Mouse (Mus musculus) testis, adult 2 months (tissue): Measurements from ENCODE around the gene Syn3.

Source experiments
- CTCF ChIP-seq: fragments of 200-500 bp; IDR thresholded peaks from 2 replicates; pipeline ENCODE4 v1.5.1; 2012; ENCODE audit warnings: low read depth, mild to moderate bottlenecking, inconsistent platforms, low read length, moderate library complexity; ENCODE audit not compliant: control insufficient read depth, insufficient read depth, insufficient replicate concordance
- POLR2A ChIP-seq: fragments of 200-500 bp; IDR thresholded peaks from 2 replicates; pipeline ENCODE4 v1.6.1; 2012; ENCODE audit warnings: low read depth, mild to moderate bottlenecking, inconsistent platforms, low read length, moderate library complexity; ENCODE audit not compliant: control insufficient read depth

DNA sequence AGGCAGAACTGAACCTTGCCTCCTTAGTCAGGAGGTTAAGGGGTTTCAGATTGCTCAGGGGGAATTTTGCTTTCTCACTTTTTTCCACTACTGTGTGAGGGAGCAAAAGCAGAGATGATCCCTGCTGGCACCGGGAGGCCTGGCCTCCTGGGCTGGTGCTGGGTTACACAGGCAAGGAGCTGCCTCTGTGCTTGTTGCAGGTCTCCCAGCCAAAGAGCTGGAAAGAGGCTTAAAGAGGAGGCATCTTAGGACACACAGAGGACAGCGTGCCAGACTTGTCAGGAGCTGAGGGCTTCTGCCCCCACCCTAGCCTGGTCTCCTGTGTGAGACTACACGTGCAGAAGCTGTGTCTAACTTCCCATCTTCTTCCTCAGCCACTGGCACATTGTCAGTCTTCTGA is 183.2 kb downstream of the Syn3 start:
- TF ChIP-seq CTCF (no peak), POLR2A (no peak)
